Mouse (Mus musculus) layer of hippocampus, adult 9-10 months (tissue): ENCODE measurements around the gene Gm11559.
"Not testable (repeated sequence)": the region's sequence is repeated elsewhere in the genome, so short reads cannot be mapped to it uniquely, and the experiment has no call there.

Source experiments
- DNase-seq: peaks from one replicate; pipeline ENCODE4 v3.0.0; 2022; ENCODE audit warnings: low spot score

The Gm11559 gene

DNA sequence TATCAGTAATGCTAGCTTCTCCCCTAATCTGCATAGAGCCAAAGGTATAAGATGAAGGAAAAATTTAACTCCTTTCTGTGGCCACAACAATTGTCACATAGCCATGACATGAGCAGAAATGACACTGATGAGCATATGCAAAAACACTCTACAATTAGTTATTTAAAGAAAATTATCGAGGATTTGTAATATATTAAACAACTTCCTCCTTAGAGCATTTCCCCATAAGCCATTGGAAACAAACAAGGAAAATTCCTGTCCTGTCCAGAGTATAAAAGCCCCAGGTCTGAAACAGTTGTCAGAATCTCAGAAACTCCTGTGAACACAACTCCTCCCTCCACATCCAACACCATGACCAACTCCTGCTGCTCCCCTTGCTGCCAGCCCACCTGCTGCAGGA lies at the start of gene Gm11559:
Gm11559 (plus strand) TSS at position 301 of the 400 bp plus-strand sequence.
- DNase-seq = not testable (repeated sequence)

- DNase-seq = not testable (repeated sequence)
These were observed 48.7 kb upstream of the Gm11559 start, which contains the start of gene Gm11564 for GRCm38 (mm10) chr11:99815566-99815965. Gene Gm11564, minus strand, starts transcription at chr11:99815666.

DNA sequence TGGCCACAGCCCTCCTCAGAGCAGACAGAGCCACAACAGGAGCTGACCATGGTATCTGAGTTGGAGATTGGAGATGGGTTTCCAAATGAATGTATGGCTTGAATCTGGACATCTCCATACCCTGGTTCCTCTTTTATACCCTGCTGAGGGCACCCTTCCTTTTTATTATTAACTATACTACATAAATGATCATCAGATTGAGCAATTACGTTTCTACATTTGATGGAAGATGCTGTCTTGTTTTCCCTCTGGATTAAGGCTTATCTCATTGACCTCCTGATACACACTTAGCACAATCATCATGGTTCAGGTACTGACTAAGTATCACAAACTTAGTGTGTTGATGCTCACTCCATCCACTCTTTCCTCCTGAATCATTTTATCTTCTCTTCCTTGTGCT lies 26.3 kb upstream of the Gm11559 start, which contains the start of gene 2300003K06Rik:
2300003K06Rik (minus strand) TSS at position 101 of the 400 bp plus-strand sequence.
- no peak for DNase-seq

- no peak for DNase-seq
These were observed 22.1 kb upstream of the Gm11559 start for GRCm38 (mm10) chr11:99842185-99842584.

- no peak for DNase-seq
These were observed 17.5 kb upstream of the Gm11559 start for GRCm38 (mm10) chr11:99846746-99847145.

- no peak for DNase-seq
These were observed 12.8 kb upstream of the Gm11559 start, which contains the start of gene Krtap4-16 for GRCm38 (mm10) chr11:99851508-99851907. Gene Krtap4-16, minus strand, starts transcription at chr11:99851608.

DNA sequence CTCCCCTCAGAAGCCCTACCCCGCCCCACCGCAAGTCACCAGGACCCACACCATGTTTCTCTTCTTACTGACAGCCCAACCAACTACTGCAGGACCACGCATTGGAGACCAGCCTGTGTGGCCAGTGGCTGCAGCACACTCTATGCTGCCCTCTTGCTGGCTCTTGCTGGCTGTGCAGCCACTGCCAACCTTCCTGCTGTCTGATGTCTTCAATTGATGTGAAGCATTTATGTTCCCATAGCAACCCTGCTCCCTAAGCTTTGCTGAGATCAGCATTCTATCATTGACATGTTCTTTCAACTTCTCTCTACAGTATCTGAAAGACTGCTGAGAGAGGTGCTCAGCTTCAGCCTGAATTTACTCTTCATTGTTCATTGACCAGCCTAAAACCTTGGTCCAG lies 10.2 kb upstream of the Gm11559 start:
- DNase-seq = no peak

DNA sequence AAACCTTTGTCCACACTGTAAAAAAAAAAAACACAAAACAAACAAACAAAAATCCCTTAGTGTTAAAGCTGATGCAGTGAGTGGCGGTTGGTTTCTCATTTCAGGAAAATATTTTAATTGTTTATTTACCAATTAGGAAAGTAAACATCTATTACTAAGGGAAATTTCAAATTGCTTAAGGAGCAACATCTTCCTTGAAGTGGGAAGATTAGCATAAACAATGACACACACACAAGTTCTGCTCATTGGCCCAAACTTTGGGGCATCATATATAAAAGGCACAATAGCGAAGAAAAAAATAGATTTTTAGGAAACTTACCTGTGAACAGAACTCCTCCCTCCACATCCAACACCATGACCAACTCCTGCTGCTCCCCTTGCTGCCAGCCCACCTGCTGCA lies 6.7 kb upstream of the Gm11559 start, which contains the start of gene Gm11568:
Gm11568 (plus strand) TSS at position 301 of the 400 bp plus-strand sequence.
- no peak for DNase-seq

DNA sequence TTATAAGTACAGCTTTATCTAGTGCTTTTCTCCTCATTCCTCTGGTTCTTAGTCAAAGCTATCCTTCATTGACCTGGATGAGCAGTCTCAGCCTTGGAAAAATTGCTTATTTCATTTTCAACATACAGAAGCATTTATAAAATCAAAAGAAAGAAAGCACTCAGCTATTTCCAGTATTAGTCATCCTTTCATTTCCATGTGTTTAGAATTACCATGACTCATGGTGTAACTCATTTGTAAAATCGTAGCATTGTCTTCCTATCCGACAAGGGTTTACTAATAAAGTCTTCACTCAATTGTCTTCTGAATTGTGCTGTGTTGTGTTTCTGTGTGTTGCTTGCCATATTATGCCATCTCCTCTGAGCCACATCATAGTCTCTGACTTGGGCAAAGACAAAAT lies 5.5 kb upstream of the Gm11559 start:
- no peak for DNase-seq

GRCm38 (mm10) chr11:99873089-99873488 lies 8.8 kb downstream of the Gm11559 start, which contains the start of gene Krtap9-1:
Gene Krtap9-1, plus strand, starts transcription at chr11:99873389.
- not testable (repeated sequence) for DNase-seq

GRCm38 (mm10) chr11:99878887-99879286 lies 14.6 kb downstream of the Gm11559 start, which contains the start of gene Gm11567:
Gene Gm11567, plus strand, starts transcription at chr11:99879187.
- DNase-seq = not testable (repeated sequence)

DNA sequence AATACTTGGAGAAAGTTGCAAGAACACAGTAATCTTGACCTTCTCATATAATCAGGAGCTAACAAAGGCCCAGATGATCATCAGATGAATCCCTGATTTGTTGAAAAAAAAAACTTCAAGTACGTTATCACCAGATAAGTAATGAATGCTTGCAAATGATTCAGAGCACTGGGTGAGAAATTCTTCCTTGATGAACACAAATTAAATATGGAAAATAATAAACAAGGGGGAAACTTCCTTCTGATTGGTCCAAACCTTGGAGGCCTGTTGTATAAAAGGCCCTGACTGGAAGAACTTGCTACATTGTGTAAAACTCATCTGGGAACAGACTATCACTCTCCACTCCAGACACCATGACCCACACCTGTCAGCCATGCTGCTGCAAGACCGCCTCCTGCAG lies 43.3 kb downstream of the Gm11559 start, which contains the start of gene Krtap31-1:
Krtap31-1 (plus strand) TSS at position 301 of the 400 bp plus-strand sequence.
- DNase-seq = no peak

GRCm38 (mm10) chr11:99914451-99914850 lies 50.2 kb downstream of the Gm11559 start, which contains the start of gene Gm11565:
Gene Gm11565, plus strand, starts transcription at chr11:99914751.
- DNase-seq = no peak
